Mouse (Mus musculus) limb, embryonic 15.5 days (tissue): Measurements from ENCODE around the gene Ccn2. TPM values are rescaled to one million over a fixed set of nuclear protein-coding genes. Genes with fewer than 3 reads are reported as not detected.

Source experiments
- polyA plus RNA-seq: library from polyadenylated mRNA; unstranded; fragments of >200 nt; fragmentation: Nextera tagmentation; extraction: Ambion mirVana; gene quantifications from 2 replicates; pipeline ENCODE4 v1.2.1, GENCODE M21; 2015

Ccn2 gene
- polyA plus RNA-seq, 1 experiment from 2014 or later: 20.8 TPM

Other genes with a start within 250 kb of the Ccn2 start
- gene Enpp1, start 116.7 kb downstream of the Ccn2 start, polyA plus RNA-seq: 9.4 and 10.9 TPM in 2 replicates
- 7.0 and 7.9 TPM in 2 replicates for gene Enpp3, start 247.4 kb downstream of the Ccn2 start, polyA plus RNA-seq